Mouse (Mus musculus) heart, adult 11 months (tissue): Measurements from ENCODE around the gene Stc2.
A peak's percentile ranks its signal among the peaks of the same experiment; 100 is the strongest.

ENCODE experiments used
- DNase-seq: peaks from one replicate; pipeline ENCODE4 v3.0.0; 2022

The Stc2 gene

DNA sequence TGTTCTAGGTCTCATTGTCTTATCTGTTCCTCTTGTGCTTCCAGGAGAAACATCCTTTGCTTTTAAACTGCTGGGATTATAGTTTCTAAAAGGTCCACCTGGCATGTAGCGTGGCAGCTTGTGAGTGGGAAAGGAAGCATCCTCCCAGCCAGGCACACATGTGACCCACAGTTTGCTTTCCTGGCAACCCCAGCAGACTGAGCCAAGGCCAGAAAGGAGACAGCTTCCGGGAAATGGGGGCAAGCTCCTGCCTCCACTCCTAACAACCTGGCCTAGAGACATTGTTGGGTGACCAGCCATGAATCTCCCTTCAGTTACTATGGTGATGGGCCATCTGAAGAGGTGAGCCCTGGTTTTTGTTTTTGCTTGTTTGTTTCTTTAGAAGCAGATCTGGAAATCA is 3.9 kb downstream of the Stc2 start:
- peak; percentile 91 for DNase-seq

DNA sequence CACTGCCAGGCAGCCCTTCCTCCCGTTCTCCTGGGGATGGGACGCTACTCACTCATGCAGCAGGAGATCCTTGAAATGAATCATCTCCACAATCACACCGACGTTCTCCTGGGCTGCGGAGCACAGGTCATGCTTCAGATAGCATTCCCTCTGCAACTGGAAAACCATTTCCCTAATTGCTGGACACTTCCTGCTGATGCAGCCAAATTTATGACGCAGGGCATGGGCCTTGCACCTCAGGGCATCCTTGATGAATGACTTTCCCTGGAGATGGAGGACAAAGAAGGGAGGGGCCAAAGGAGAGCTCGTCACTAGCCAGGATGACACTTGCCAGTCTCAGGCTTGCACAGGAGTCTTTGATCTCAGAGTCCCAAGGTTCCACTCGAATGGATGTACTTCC is 4.6 kb downstream of the Stc2 start:
- DNase-seq: peak; percentile 90

DNA sequence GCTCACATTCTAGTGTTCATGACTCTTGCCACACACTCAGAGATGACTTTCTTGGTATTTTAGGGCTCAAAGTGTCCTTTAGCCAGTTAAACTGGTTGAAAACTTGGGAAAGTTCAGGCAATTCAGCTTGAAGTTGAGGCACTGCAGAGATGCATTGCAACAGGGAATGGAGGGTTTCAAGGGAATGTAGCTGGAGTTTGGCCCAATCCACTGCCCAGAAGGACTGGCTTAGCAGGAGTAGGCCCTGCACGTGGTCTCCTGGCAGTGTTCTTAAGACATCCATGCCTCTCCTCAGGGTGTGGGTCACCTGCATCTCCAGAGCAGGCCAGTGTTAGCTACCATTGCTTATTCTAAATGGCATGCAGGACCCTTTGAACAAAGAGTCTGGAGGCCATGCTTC is 7.0 kb downstream of the Stc2 start:
- DNase-seq: peak; percentile 78

DNA sequence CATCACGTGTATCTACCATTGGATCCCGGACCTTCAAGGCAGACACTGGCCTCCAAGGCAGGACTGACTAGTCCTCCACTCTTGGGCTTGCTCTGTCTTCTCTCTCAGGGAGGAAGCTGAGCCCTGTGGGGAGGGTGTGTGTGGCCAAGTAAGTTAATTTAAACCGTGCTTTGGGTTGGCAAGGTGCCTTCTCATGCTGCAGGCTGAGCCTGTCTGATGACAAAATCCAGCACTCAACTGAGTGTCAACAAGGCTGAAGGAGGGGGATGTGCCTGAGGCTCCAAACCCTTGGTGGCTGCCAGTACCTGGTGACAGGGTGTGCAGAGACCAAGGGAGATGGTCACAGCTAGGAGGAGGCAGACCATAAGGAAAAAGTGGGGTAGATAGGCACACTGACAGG is 7.5 kb downstream of the Stc2 start:
- DNase-seq: peak; percentile 98

DNA sequence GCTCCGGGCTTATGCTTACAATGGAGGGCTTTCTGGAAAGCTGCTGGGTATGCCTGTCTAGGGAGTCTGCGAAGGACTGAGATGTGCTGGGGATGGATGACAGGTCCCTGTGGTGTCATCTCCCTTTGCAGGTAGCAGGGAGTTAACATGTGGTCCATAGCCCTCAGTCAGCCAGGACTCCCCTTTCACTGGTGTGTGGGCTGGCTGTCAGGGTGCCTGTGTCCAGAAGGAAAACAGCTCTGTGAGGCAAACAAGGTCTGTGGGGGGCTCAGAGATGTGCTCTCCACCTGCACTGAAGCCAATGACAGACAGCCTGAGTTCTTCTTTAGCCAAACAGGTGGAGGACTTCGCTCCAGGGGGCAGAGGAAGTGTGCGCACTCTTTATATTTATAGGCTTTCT is 8.8 kb downstream of the Stc2 start:
- peak; percentile 76 for DNase-seq

DNA sequence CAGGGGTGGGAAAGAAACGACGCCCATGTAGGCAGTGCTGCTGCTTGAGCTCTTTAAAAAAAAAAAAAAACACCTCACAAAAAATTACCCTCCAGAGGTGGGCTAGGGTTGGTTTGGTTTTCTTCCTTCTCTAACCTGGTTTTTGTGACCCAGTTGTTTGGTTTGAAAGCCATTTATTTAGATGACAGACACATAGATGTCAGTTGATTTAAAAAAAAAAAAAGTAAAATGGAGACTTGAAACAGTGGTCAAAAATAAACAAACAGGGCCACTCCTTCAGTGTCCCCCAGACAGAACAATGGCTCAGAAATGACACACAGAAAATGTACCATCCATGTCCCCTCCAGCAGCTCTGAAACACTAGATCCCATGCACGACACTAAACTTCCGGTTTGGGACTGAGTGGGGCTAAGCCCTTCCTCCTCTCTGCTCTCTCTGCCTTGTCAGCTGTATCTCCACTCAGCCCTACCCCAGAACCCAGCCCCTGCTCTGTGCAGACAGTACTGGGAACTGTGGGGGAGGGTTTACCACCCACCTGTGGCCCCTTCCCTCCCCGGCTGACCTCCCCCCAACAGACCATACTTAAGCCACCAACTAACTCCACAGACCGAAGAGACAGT is 10.5 kb downstream of the Stc2 start:
- peak; percentile 86 for DNase-seq

DNA sequence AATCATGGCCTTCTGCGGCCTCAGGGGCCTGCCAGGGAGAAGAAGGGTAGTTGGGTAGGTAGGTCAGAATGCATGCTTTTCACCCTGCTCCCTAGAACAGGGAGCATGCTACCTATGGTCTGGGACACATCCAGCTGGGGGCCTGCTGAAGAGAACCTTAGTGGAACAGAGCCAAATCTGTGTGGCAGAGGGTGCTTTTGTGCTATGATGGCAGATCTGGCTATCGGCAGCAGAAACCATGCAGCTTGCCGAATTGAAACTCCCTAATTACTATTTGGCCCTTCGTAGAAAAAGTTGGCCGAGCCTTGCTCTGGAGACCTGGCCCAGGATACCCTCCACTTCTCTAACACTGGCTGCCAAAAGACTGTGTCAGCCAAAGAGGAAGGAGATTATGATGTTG is 11.4 kb downstream of the Stc2 start:
- DNase-seq: peak; percentile 88

DNA sequence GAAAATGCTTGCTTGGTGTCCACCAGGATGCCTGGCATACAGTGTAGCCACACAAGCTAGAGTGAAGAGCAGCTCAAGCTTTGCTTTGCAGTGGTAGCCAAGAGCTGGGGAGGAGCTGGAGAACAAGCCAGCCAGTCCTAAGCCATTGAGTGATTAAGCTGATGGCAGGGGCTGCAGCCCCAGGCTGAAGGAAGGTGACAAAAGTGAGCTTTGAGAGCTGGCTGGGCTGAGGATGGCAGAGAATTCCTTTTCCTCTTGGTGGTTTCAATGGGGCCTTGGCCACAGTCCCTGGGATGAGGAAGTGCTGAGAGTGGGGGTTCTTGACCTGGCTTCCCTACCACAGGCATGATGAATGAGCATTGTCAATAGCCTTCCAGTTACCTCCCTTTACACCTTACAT is 13.0 kb downstream of the Stc2 start:
- no peak for DNase-seq

DNA sequence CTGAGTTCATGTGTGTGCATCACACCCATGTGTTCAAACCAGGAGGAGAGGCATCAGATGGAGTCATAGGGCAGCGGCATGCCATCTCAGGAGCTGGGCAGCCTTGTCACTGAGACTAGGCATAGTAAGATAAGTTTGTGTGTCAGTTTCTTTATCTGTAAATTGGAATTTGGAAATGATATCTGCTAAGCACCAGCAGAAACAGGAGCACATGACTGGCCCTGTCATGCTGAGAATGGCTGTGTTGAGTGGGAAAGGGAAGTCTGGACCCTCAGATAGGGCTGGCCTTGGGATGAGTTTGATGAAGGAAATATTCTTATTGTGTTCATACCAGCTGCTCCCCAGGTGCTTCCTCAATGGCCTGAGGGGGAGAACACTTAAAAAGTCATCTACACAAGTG is 14.1 kb downstream of the Stc2 start:
- peak; percentile 76 for DNase-seq

DNA sequence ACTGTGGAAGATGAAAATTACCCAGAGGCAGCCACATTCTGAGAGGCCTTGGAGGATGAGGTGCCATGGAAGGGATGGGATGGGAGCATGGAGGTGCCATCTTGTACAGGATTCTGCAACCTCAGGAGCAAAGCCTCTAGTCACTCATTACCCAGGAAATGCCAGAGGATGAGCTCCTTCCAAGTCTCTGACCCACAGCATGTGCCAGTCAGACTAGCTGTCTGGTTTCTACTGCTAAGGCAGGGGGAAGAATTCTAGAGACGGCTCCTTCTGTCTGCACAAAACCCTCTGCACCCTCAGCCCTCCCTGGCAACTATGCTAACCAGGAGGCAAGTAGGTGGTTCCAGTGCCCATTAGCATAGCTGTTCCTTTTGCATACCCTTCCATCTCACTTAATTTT is 15.4 kb downstream of the Stc2 start:
- peak; percentile 57 for DNase-seq
